Mouse (Mus musculus) E14TG2a.4 (cell line): ENCODE measurements around the gene Scamp3.

Source experiments
- CTCF ChIP-seq: conservative IDR thresholded peaks from 2 replicates; pipeline ENCODE4 v1.5.1; 2014; ENCODE audit warnings: low read length
- POU5F1 ChIP-seq: IDR thresholded peaks from 2 replicates; pipeline ENCODE4 v1.6.1; 2014; ENCODE audit warnings: low read length, borderline replicate concordance

DNA sequence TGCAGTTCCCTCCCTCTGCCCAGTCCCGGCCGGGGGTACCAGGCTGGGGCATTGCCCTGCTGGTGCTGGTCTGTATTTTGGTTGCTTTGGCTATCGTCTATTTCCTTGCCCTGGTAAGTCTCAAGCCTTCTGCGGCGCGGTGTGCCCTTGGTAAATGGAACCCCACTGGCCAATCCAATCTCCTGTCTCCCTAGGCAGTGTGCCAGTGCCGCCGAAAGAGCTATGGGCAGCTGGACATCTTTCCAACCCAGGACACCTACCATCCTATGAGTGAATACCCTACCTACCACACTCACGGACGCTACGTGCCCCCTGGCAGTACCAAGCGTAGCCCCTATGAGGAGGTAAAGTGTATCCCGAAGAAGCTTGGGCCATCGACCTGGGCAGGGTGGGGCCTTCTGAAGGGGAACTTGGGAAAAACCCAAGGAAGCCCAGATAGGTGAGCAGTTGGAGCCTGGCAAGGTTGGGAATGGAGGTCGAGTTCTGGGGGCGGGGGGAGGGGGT is 54.6 kb downstream of the Scamp3 start:
- TF ChIP-seq CTCF = no peak
- no peak for TF ChIP-seq POU5F1
